Mouse (Mus musculus) intestine, embryonic 16.5 days (tissue): ENCODE measurements at regions not wholly inside any gene's neighbourhood (a gene's known extent, or its start where the extent isn't known, plus 50 kb on each side); places are given as distances from the start of the nearest gene placed in this dataset.

Experiments used
- ATAC-seq: fragments of 200-750 bp; cut with Nextera tagmentation; 2 replicates; pipeline ENCODE4 v1.8.0; 2017; ENCODE audit warnings: moderate TSS enrichment, moderate library complexity
- H3K27ac ChIP-seq: fragments of 300-500 bp; sonication (generic); 2 replicates; pipeline ENCODE4 v1.5.1; 2014; ENCODE audit warnings: mild to moderate bottlenecking, low read length
- H3K27me3 ChIP-seq: fragments of 300-500 bp; sonication (generic); replicated peaks from 2 replicates; pipeline ENCODE4 v1.6.1; 2014; ENCODE audit warnings: low read length, control low read depth, mixed read lengths; ENCODE audit not compliant: control insufficient read depth, insufficient read depth
- H3K36me3 ChIP-seq: fragments of 300-500 bp; sonication (generic); 2 replicates; pipeline ENCODE4 v1.6.1; 2014; ENCODE audit warnings: low read length, control low read depth; ENCODE audit not compliant: control insufficient read depth, insufficient read depth
- H3K4me1 ChIP-seq: fragments of 300-500 bp; sonication (generic); 2 replicates; pipeline ENCODE4 v1.6.1; 2014; ENCODE audit warnings: low read length, control low read depth, mixed read lengths; ENCODE audit not compliant: control insufficient read depth, insufficient read depth
- H3K4me2 ChIP-seq: fragments of 300-500 bp; sonication (generic); 2 replicates; pipeline ENCODE4 v1.6.1; 2014; ENCODE audit warnings: low read depth, low read length, control low read depth
- H3K4me3 ChIP-seq: fragments of 300-500 bp; sonication (generic); 2 replicates; pipeline ENCODE4 v1.5.1; 2014; ENCODE audit warnings: mild to moderate bottlenecking, low read length
- H3K9ac ChIP-seq: fragments of 300-500 bp; sonication (generic); 2 replicates; pipeline ENCODE4 v1.6.1; 2014; ENCODE audit warnings: low read depth, low read length
- H3K9me3 ChIP-seq: fragments of 300-500 bp; sonication (generic); 2 replicates; pipeline ENCODE4 v1.6.1; 2016; ENCODE audit warnings: low read length, control low read depth; ENCODE audit not compliant: control insufficient read depth
- WGBS: fragments of 180-500 bp; shearing (Covaris S2); extraction: QIAGEN DNeasy Blood & Tissue Kit; methylation state at CpG from one replicate; pipeline ENCODE4 v1.1.7; 2014; 5-methylcytosine and 5-hydroxymethylcytosine counted together

DNA sequence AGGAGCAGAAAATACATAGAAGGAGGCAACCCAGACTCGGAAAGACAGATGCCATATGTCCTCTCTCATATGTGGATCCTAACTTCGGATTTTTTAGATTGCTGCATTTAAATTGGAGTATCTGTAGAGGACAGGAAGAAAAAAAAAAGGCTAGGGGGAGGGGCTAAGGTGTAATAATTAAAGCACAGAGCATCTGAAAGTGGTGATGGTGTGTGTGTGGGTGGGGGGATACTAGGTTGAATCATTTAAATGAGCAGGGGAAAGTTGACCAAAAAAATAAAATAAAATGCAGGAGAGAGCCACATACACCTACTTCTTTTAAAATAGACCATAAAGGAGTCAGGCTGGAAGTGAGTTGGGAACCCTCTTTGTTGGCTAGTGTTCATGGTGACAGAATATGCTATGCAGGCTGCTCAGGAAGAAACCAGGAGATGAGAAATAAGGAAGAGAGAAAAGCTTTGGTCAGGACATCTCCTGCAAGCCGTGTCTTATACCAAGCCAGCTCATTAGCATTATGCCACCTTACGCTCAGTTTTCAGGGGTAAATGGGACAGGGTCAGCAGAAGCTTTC lies 104.7 kb upstream of the Ptprm start:
- no peak for ATAC-seq
- H3K27me3 ChIP-seq = no peaks in the 10 kb centered on the region
- H3K27ac ChIP-seq = no peak overlapping the region
- H3K4me2 ChIP-seq = no peak overlapping the region
- H3K9me3 ChIP-seq = no peaks in the 10 kb centered on the region
- H3K4me3 ChIP-seq = no peak overlapping the region
- 79% methylated on average over 4 of the region's 4 CpGs for WGBS
- H3K36me3 ChIP-seq = no peaks in the 10 kb centered on the region
- H3K4me1 ChIP-seq = no peaks in the 10 kb centered on the region
- H3K9ac ChIP-seq = no peak overlapping the region

DNA sequence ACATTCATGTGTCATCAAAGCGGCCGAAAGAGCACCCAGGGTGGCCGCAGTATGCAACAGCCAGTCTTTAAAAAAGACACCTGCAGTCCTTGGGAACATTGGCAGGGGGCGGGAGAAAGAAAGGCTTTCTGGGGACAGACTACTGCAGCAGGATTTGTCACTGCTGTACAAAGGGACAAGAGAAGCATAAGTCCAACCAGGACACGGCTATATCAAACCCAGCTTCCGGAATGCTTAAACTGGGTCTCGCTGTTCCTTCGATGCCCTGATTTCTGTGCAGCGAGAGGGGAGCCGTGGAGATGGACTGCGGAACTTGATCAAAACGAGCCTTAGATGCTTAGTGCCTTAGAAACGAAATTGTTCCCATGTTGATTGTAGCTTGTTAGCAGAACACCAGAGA lies 97.7 kb upstream of the Ptprm start:
- no peak overlapping the region for H3K4me3 ChIP-seq
- no peak overlapping the region for H3K27ac ChIP-seq
- H3K4me1 ChIP-seq = no peaks in the 10 kb centered on the region
- H3K9me3 ChIP-seq = no peaks in the 10 kb centered on the region
- no peaks in the 10 kb centered on the region for H3K27me3 ChIP-seq
- WGBS = 86% methylated on average over 13 of the region's 13 CpGs
- H3K9ac ChIP-seq = no peak overlapping the region
- no peaks in the 10 kb centered on the region for H3K36me3 ChIP-seq
- no peak for ATAC-seq
- no peak overlapping the region for H3K4me2 ChIP-seq

DNA sequence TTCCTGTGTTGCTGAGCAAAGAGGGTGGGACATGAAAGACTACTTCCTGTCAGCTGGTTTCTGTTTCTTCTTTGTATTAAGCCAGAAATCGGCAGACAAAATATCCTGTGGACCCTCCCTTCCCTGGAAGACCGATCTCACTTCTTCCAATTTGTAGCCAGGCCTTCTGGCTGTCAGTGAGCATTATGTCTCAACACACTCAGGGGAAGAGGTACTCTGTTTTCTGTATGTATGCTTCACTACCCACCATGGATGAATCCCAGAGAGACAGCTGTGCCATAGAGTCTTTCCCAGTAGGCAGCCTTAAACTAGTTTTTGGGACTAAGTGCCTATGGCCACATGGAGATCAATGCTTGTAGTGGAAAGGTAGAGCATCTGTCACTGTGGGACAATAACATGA lies 96.8 kb upstream of the Ptprm start:
- 42% methylated on average over 2 of the region's 2 CpGs for WGBS
- no peak overlapping the region for H3K4me2 ChIP-seq
- H3K27ac ChIP-seq = no peak overlapping the region
- no peak overlapping the region for H3K4me3 ChIP-seq
- no peaks in the 10 kb centered on the region for H3K4me1 ChIP-seq
- H3K9ac ChIP-seq = no peak overlapping the region
- H3K9me3 ChIP-seq = no peaks in the 10 kb centered on the region
- H3K36me3 ChIP-seq = no peaks in the 10 kb centered on the region
- no peaks in the 10 kb centered on the region for H3K27me3 ChIP-seq
- no peak for ATAC-seq

DNA sequence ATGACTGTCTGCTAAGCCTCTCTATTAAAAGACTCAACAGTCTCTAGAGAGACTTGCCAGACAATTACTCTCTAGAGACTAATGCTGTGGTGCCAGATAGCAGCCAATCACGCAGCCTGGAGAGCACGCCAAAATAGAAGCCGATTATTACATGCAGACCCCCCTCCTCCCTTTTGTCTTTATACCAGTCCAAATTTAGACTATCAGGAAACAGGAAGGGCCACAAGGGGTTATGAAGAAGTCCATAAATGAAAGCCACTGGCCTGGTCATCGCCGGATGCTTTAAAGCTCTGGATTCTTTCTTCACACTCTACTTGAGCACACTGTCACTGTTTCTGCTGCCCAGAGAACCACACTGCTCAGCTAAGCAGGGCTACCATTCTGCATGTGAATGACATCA lies 95.8 kb upstream of the Ptprm start:
- WGBS = 83% methylated on average over 5 of the region's 5 CpGs
- Histone ChIP-seq H3K4me3 (no peak overlapping the region), H3K4me2 (no peak overlapping the region), H3K9me3 (no peaks in the 10 kb centered on the region), H3K27ac (no peak overlapping the region), H3K27me3 (no peaks in the 10 kb centered on the region), H3K4me1 (no peaks in the 10 kb centered on the region), H3K36me3 (no peaks in the 10 kb centered on the region), H3K9ac (no peak overlapping the region)
- ATAC-seq = no peak

- Histone ChIP-seq H3K36me3 (no peaks in the 10 kb centered on the region), H3K9ac (no peak overlapping the region), H3K27ac (no peak overlapping the region), H3K27me3 (no peaks in the 10 kb centered on the region), H3K4me3 (no peak overlapping the region), H3K4me2 (no peak overlapping the region), H3K9me3 (no peaks in the 10 kb centered on the region), H3K4me1 (no peaks in the 10 kb centered on the region)
- ATAC-seq = no peak
Measured at GRCm38 (mm10) chr17:67445986-67446385, 91.7 kb upstream of the Ptprm start.

- ATAC-seq = no peak
- no peak overlapping the region for H3K27ac ChIP-seq
- no peaks in the 10 kb centered on the region for H3K27me3 ChIP-seq
- H3K4me2 ChIP-seq = no peak overlapping the region
- no peak overlapping the region for H3K9ac ChIP-seq
- WGBS = 68% methylated on average over 2 of the region's 2 CpGs
- no peaks in the 10 kb centered on the region for H3K9me3 ChIP-seq
- no peak overlapping the region for H3K4me3 ChIP-seq
- H3K4me1 ChIP-seq = no peaks in the 10 kb centered on the region
- H3K36me3 ChIP-seq = no peaks in the 10 kb centered on the region
Measured at GRCm38 (mm10) chr17:67440961-67441360, 86.7 kb upstream of the Ptprm start.

GRCm38 (mm10) chr17:67419956-67420711 lies 65.9 kb upstream of the Ptprm start:
- no peak for ATAC-seq
- no peak overlapping the region for H3K9ac ChIP-seq
- 71% methylated on average over 4 of the region's 4 CpGs for WGBS
- no peak overlapping the region for H3K4me3 ChIP-seq
- H3K9me3 ChIP-seq = no peaks in the 10 kb centered on the region
- H3K4me2 ChIP-seq = no peak overlapping the region
- no peaks in the 10 kb centered on the region for H3K36me3 ChIP-seq
- H3K4me1 ChIP-seq = no peaks in the 10 kb centered on the region
- H3K27ac ChIP-seq = no peak overlapping the region
- no peaks in the 10 kb centered on the region for H3K27me3 ChIP-seq

DNA sequence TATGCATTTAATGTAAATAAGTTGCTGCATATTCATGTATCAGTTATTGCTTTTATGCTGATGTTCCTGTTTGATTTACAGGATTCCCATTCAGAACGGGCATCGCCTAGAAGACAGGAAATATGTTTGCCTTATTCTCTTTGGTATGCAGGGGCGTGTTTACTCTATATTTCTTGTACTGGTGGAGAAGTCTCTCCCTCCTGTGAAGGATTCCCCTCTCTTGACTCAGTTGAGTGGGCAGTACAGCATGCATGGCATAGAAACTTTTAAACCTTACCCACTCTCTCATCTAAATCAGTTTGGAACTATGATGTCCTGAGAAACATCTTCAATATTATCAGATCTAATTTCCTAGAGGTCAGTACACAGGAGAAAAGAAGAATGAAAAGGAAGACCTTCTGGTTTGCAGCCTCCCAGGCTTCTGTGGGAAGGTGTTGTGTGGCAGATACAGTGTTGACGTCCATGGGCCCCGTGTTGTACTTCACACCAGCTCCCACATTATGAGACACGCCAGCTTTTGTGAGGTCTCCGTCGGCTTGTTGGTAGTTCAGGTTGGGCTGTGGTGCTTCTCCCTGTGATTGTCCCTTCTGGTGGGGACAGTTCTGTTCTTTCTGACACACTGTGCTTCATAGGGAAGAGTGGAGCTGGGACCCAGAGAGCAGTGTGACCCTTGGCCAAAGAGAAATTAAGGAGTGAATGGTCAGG lies 58.4 kb upstream of the Ptprm start:
- Histone ChIP-seq H3K27ac (no peak overlapping the region), H3K4me1 (no peaks in the 10 kb centered on the region), H3K27me3 (no peaks in the 10 kb centered on the region), H3K9me3 (no peaks in the 10 kb centered on the region), H3K4me2 (no peak overlapping the region), H3K4me3 (no peak overlapping the region), H3K36me3 (no peaks in the 10 kb centered on the region), H3K9ac (no peak overlapping the region)
- 79% methylated on average over 8 of the region's 8 CpGs for WGBS
- ATAC-seq = no peak

GRCm38 (mm10) chr17:67409911-67410310 lies 55.7 kb upstream of the Ptprm start:
- no peaks in the 10 kb centered on the region for H3K36me3 ChIP-seq
- no peaks in the 10 kb centered on the region for H3K4me1 ChIP-seq
- H3K9ac ChIP-seq = no peak overlapping the region
- ATAC-seq = no peak
- H3K27ac ChIP-seq = no peak overlapping the region
- no peaks in the 10 kb centered on the region for H3K9me3 ChIP-seq
- WGBS = 86% methylated on average over 2 of the region's 2 CpGs
- H3K4me3 ChIP-seq = no peak overlapping the region
- H3K4me2 ChIP-seq = no peak overlapping the region
- H3K27me3 ChIP-seq = no peaks in the 10 kb centered on the region
